Mouse (Mus musculus) lung, postnatal 0 days (tissue): Measurements from ENCODE around the gene Endou.

Experiments used
- CTCF ChIP-seq: IDR thresholded peaks from 2 replicates; pipeline ENCODE4 v1.5.1; 2016; ENCODE audit warnings: antibody characterized with exemption, mild to moderate bottlenecking
- EP300 ChIP-seq: IDR thresholded peaks from 2 replicates; pipeline ENCODE4 v1.6.1; 2016; ENCODE audit warnings: antibody characterized with exemption, mild to moderate bottlenecking, control low read depth

DNA sequence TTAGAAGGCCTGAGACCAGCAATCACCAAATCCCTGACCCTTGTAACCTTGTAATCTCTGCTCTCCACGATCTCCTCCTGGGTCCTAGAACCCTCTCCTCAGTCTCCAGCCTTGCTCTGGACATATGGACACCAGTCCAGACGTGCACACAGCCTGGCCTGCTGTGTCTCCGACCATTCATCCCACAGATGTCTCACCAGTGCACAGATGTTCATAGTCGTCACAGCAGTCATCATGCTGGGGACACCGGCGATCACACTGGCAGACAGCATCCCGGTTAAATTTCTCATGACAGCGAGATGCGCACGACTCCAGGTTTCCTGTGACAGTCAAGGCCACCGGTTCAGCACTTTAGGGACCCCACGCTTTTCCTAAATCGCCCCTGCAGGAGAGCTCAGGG, 4.8 kb downstream of the Endou start:
- no peak for TF ChIP-seq CTCF
- no peak for TF ChIP-seq EP300
